Mouse (Mus musculus) liver, embryonic 11.5 days (tissue): ENCODE measurements around the gene Ubqln4. TPM values are rescaled to one million over a fixed set of nuclear protein-coding genes. Genes with fewer than 3 reads are reported as not detected.

Source experiments
- ATAC-seq: fragments of 200-750 bp; cut with Nextera tagmentation; replicated peaks from 2 replicates; pipeline ENCODE4 v1.8.0; 2017; ENCODE audit warnings: moderate number of reproducible peaks, mild to moderate bottlenecking, moderate TSS enrichment, moderate library complexity; ENCODE audit not compliant: low FRiP score
- DNase-seq: peaks from one replicate; pipeline ENCODE4 v3.0.0-alpha.2; 2017; ENCODE audit warnings: low spot score
- H3K27ac ChIP-seq: fragments of 300-500 bp; sonication (generic); 2 replicates; pipeline ENCODE4 v1.5.1; 2014; ENCODE audit warnings: mild to moderate bottlenecking, low read depth, low read length, control low read depth
- H3K27me3 ChIP-seq: fragments of 300-500 bp; sonication (generic); replicated peaks from 2 replicates; pipeline ENCODE4 v1.6.1; 2014; ENCODE audit warnings: low read length, mixed read lengths; ENCODE audit not compliant: control insufficient read depth, insufficient read depth
- H3K36me3 ChIP-seq: fragments of 300-500 bp; sonication (generic); 2 replicates; pipeline ENCODE4 v1.6.1; 2014; ENCODE audit warnings: mild to moderate bottlenecking, low read length, moderate library complexity, mixed read lengths; ENCODE audit not compliant: control insufficient read depth, insufficient read depth
- H3K4me1 ChIP-seq: fragments of 300-500 bp; sonication (generic); replicated peaks from 2 replicates; pipeline ENCODE4 v1.6.1; 2014; ENCODE audit warnings: low read length, mixed read lengths; ENCODE audit not compliant: control insufficient read depth, insufficient read depth
- H3K4me2 ChIP-seq: fragments of 300-500 bp; sonication (generic); 2 replicates; pipeline ENCODE4 v1.6.1; 2014; ENCODE audit warnings: mild to moderate bottlenecking, control low read depth, moderate library complexity
- H3K4me3 ChIP-seq: fragments of 300-500 bp; sonication (generic); 2 replicates; pipeline ENCODE4 v1.5.1; 2014; ENCODE audit warnings: low read depth, low read length, control low read depth
- H3K9ac ChIP-seq: fragments of 300-500 bp; sonication (generic); 2 replicates; pipeline ENCODE4 v1.6.1; 2014; ENCODE audit warnings: low read depth, low read length, control low read depth
- H3K9me3 ChIP-seq: fragments of 300-500 bp; sonication (generic); 2 replicates; pipeline ENCODE4 v1.6.1; 2016; ENCODE audit warnings: low read length, inconsistent platforms, mixed read lengths; ENCODE audit not compliant: control insufficient read depth
- WGBS: fragments of 180-500 bp; shearing (Covaris S2); extraction: QIAGEN DNeasy Blood & Tissue Kit; methylation state at CpG from one replicate; pipeline ENCODE4 v1.1.7; 2014; 5-methylcytosine and 5-hydroxymethylcytosine counted together
- polyA plus RNA-seq: library from polyadenylated mRNA; unstranded; fragments of >200 nt; fragmentation: Nextera tagmentation; extraction: Ambion mirVana; gene quantifications from 2 replicates; pipeline ENCODE4 v1.2.1, GENCODE M21; 2014

Gene Ubqln4
- polyA plus RNA-seq, 1 experiment from 2014 or later, result 65.8 TPM

DNA sequence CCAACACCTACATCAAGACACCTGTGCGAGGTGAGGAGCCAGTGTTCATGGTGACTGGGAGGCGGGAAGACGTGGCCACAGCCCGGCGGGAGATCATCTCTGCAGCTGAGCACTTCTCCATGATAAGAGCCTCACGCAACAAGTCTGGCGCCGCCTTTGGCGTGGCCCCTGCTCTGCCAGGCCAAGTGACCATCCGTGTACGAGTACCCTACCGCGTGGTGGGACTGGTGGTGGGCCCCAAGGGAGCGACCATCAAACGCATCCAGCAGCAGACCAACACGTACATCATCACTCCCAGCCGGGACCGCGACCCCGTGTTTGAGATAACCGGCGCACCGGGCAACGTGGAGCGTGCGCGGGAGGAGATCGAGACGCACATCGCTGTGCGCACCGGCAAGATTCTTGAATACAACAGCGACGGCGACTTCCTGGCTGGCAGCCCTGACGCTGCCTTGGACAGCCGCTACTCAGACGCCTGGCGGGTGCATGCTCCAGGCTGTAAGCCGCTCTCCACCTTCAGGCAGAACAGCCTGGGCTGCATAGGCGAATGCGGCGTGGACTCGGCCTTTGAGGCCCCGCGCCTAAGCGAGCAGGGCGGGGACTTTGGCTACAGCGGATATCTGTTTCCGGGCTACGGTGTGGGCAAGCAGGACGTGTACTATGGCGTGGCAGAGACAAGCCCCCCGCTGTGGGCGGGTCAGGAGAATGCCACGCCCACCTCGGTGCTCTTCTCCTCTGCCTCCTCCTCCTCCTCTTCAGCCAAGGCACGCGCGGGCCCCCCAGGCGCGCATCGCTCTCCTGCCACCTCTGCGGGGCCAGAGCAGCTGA lies 17.2 kb upstream of the Ubqln4 start:
- Histone ChIP-seq H3K27me3 (no peaks in the 10 kb centered on the region), H3K4me1 (peaks cover 60% of the 10 kb centered on the region), H3K4me3 (peak overlapping the region; percentile 56), H3K36me3 (no peaks in the 10 kb centered on the region; the same call in 1 of the 2 replicates), H3K4me2 (peak overlapping the region; percentile 93), H3K9ac (peak overlapping the region; percentile 70), H3K27ac (peak overlapping the region; percentile 84), H3K9me3 (no peaks in the 10 kb centered on the region)
- DNase-seq (peak; percentile 84), ATAC-seq (peak; percentile 85)
- 5% methylated on average over 64 of the region's 64 CpGs for WGBS

DNA sequence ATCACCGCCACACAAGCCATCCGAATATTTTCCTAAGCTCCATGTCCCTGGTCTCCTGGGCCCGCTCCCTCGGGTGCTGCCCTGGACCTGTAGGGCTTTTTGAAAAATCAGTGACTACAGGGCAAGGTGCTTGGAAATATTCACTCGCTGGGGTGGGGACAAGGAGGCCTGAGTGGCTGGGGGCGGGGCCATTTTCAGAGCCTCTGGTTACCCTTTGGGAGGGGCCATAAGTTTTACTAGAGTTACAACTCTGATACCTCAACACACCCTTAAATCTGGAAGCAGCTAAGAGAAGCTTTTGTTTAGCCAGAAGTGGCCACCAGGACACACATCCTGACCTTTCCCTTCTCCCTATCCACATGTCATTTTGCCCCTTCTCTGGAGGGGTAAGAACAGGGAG lies 16.4 kb upstream of the Ubqln4 start:
- no peaks in the 10 kb centered on the region for H3K9me3 ChIP-seq
- peak overlapping the region; percentile 56 for H3K4me3 ChIP-seq
- peak overlapping the region; percentile 84 for H3K27ac ChIP-seq
- ATAC-seq, result no peak
- H3K4me1 ChIP-seq, result peaks cover 60% of the 10 kb centered on the region
- H3K9ac ChIP-seq, result peak overlapping the region; percentile 70; the same call in 1 of the 2 replicates
- no peaks in the 10 kb centered on the region for H3K27me3 ChIP-seq
- DNase-seq, result no peak
- no peaks in the 10 kb centered on the region; the same call in 1 of the 2 replicates for H3K36me3 ChIP-seq
- H3K4me2 ChIP-seq, result peak overlapping the region; percentile 93
- WGBS, result 81% methylated on average over 6 of the region's 6 CpGs

DNA sequence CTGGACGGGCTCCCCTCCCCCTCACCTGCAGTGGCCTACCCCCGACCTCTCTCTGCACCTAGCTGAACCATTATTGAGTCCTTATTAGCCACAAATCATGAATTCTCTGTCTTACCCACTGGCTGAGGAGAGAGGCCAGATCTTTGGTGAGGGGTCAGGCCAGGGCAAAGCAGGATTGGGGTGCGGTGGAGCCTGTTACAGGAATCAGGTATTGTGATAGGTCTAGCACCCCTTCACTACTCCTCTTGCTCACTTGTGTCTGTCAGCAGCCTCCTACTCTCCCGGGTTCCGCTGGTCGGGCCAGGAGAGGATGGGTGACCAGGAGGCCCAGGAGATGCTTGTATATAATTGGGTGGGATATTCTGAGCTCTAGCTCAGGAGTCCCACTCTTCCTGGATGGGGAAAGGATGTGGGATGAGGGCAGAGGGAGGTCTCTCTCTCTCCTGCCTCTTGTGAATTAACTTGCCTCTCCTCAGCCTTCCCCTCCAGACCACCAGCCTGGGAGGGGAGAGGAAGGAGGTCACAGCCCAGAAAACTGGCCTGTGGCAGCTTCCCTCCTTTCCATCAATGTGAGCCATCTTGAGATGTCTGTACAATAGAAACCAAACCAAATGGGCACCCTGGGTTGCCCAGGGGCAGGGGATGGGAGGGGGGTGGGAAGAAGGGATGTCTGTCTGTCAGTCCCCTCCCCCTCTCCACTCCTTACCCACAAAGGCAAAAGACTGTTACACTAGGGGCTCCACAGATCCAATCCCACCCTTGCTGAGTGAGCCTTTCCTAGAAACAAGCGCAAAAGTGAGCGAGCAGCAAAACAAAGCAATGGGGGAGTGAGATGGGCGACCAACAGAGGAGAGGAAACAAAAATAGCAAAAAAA lies 15.1 kb upstream of the Ubqln4 start:
- no peak for ATAC-seq
- H3K4me2 ChIP-seq, result no peak overlapping the region
- 67% methylated on average over 9 of the region's 9 CpGs for WGBS
- no peaks in the 10 kb centered on the region for H3K27me3 ChIP-seq
- H3K4me3 ChIP-seq, result no peak overlapping the region
- no peak overlapping the region for H3K9ac ChIP-seq
- H3K9me3 ChIP-seq, result no peaks in the 10 kb centered on the region
- peaks cover 52% of the 10 kb centered on the region for H3K4me1 ChIP-seq
- no peak overlapping the region for H3K27ac ChIP-seq
- DNase-seq, result no peak
- no peaks in the 10 kb centered on the region; the same call in 1 of the 2 replicates for H3K36me3 ChIP-seq

GRCm38 (mm10) chr3:88539397-88539796 lies 14.2 kb upstream of the Ubqln4 start:
- Histone ChIP-seq H3K9me3 (no peaks in the 10 kb centered on the region), H3K4me3 (no peak overlapping the region), H3K4me2 (no peak overlapping the region), H3K27me3 (no peaks in the 10 kb centered on the region), H3K27ac (no peak overlapping the region), H3K9ac (no peak overlapping the region), H3K36me3 (no peaks in the 10 kb centered on the region; the same call in 1 of the 2 replicates), H3K4me1 (peaks cover 53% of the 10 kb centered on the region)
- ATAC-seq, result no peak
- DNase-seq, result no peak
- WGBS, result 36% methylated on average over 3 of the region's 3 CpGs

GRCm38 (mm10) chr3:88540085-88540484 lies 13.5 kb upstream of the Ubqln4 start:
- Histone ChIP-seq H3K36me3 (no peaks in the 10 kb centered on the region; the same call in 1 of the 2 replicates), H3K4me1 (peaks cover 51% of the 10 kb centered on the region), H3K9me3 (no peaks in the 10 kb centered on the region), H3K4me3 (no peak overlapping the region), H3K27me3 (no peaks in the 10 kb centered on the region), H3K4me2 (no peak overlapping the region), H3K27ac (peak overlapping the region; percentile 19; the same call in 1 of the 2 replicates), H3K9ac (peak overlapping the region; percentile 20; the same call in 1 of the 2 replicates)
- 66% methylated on average over 5 of the region's 5 CpGs for WGBS
- DNase-seq (no peak), ATAC-seq (no peak)

DNA sequence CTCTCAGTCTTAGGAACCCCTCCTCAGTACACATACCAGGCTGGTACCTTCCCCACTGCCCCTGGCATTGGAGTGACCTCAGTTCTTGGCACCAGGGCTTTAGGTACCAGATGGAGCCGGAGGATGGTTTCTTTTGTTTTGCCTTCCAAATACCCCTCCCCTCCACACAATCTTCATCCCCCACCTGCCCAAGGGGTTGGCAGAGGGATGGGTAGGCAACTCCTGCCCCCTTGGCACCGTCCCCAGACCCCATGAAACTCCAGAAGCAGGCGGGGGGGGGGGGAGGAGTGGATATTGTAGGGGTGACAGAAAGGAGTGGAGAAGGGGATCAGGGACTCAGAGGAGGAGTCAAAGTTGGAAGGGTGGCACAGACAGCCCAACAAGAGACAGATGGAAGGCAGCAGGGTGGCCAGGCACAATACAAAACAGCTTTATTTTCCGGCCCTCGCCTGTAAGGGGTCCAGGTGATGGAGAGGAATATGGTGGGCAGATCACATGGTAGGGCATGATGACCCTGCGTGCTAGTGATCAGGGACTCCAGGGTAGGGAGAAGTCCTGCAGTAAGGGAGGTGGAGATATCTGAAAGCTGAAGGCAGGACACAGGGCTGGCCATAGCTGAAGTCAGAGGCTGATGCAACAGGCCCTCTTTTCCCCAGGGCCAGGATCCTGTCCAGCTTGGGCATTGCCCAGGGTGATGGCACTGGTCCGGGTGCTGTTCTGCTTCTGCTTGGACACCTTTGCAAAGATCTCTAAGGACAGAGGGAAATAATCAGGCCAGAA lies 11.7 kb upstream of the Ubqln4 start:
- Histone ChIP-seq H3K27me3 (no peaks in the 10 kb centered on the region), H3K4me1 (peaks cover 34% of the 10 kb centered on the region), H3K36me3 (no peaks in the 10 kb centered on the region; the same call in 1 of the 2 replicates), H3K9ac (no peak overlapping the region), H3K4me3 (no peak overlapping the region), H3K4me2 (no peak overlapping the region), H3K9me3 (no peaks in the 10 kb centered on the region), H3K27ac (no peak overlapping the region)
- no peak for DNase-seq
- WGBS, result 77% methylated on average over 7 of the region's 7 CpGs
- no peak for ATAC-seq

- WGBS, result 76% methylated on average over 4 of the region's 4 CpGs
Measured at GRCm38 (mm10) chr3:88542486-88542885, 11.1 kb upstream of the Ubqln4 start.

DNA sequence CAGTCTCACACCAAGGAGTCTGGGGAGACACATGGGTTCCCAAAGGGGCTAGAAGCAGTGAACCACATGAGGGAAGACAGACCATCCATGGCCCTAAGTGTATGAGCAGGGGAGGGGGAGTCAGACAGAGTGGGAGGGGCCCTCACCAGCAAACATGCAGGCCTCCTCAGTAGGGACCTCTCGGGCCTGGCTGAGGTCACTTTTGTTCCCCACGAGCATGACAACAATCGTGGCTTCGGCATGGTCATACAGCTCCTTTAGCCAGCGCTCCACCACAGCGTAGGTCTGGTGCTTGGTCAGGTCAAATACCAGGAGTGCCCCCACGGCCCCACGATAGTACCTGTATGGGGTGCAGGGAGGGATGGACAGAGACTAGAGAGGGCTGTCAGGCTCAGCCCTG lies 10.4 kb upstream of the Ubqln4 start:
- no peak overlapping the region for H3K27ac ChIP-seq
- ATAC-seq (no peak), DNase-seq (no peak)
- 84% methylated on average over 8 of the region's 8 CpGs for WGBS
- H3K36me3 ChIP-seq, result no peaks in the 10 kb centered on the region
- no peaks in the 10 kb centered on the region for H3K9me3 ChIP-seq
- no peak overlapping the region for H3K4me2 ChIP-seq
- no peak overlapping the region for H3K4me3 ChIP-seq
- no peak overlapping the region for H3K9ac ChIP-seq
- H3K4me1 ChIP-seq, result peaks cover 24% of the 10 kb centered on the region
- no peaks in the 10 kb centered on the region for H3K27me3 ChIP-seq

More at GRCm38 (mm10) chr3:88542486-88542885, 11.1 kb upstream of the Ubqln4 start:
- Histone ChIP-seq H3K9ac (no peak overlapping the region), H3K4me3 (no peak overlapping the region), H3K4me2 (no peak overlapping the region), H3K9me3 (no peaks in the 10 kb centered on the region), H3K27ac (no peak overlapping the region), H3K36me3 (no peaks in the 10 kb centered on the region; the same call in 1 of the 2 replicates), H3K4me1 (peaks cover 29% of the 10 kb centered on the region), H3K27me3 (no peaks in the 10 kb centered on the region)
- DNase-seq (no peak), ATAC-seq (no peak)
